Mouse (Mus musculus): ENCODE data around the gene Csdc2.
A peak's percentile ranks its signal among the peaks of the same experiment; 100 is the strongest.
"Not testable (repeated sequence)": the region's sequence is repeated elsewhere in the genome, so short reads cannot be mapped to it uniquely, and the experiment has no call there.

Csdc2 gene

DNA sequence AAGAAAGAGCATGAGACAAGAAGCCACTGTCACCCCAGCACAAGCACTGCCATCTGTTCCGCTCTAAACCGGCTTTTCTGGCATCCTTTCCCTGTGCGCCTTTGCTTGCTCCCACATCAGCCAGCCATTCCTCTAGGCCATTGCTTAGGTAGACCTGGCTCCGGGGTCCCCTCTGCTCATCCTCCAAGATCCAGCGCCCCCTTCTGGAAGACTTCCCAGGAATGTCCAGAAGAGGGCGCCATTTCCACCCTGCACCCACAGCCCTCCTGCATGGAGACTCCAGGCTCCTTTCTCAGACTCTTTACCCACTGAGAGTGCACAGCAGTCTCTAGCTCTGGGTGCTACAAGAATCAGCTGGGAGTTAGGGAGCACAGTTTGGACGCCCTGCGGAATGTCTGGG is 19.9 kb downstream of the Csdc2 start:
- DNase-seq = peak; percentile 54

DNA sequence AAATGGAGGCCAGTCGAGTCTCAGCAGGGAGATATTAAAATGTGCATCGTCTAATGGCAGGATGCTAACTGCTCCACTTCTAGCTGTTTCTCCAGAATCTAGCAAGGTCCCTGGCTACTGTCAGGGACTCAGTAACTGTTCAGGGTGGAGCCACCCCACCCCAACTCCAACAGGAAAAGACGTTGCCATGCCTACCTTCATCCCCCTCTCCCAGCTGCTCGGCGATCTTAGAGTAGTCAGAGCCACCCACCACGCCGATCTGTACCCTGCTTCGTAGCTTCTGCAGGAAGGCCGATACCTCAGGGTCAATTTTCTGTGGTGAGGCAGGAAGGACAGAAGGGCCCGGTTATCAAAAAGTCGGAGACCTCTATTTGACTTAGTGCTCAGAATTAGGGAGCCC is 21.0 kb downstream of the Csdc2 start:
- DNase-seq = no peak

DNA sequence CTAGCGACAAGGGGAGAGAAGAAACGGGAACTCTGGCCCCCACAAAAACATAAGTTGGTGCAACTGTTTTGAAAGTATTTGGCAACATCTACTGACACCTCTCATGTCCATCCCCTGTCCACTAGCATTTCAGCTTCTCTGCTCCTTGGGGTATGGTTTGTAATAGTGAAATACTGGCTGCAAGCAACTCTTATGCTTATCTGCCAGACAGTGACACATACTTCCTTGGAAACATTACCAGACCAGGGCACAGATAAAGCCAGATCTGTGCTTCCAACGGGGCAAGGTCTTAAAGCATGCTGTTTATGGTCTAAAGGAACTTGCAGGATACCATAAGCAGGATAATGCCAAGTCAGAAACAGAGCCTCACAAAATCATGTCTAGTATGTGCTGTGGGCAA is 22.3 kb downstream of the Csdc2 start:
- no peak for DNase-seq

DNA sequence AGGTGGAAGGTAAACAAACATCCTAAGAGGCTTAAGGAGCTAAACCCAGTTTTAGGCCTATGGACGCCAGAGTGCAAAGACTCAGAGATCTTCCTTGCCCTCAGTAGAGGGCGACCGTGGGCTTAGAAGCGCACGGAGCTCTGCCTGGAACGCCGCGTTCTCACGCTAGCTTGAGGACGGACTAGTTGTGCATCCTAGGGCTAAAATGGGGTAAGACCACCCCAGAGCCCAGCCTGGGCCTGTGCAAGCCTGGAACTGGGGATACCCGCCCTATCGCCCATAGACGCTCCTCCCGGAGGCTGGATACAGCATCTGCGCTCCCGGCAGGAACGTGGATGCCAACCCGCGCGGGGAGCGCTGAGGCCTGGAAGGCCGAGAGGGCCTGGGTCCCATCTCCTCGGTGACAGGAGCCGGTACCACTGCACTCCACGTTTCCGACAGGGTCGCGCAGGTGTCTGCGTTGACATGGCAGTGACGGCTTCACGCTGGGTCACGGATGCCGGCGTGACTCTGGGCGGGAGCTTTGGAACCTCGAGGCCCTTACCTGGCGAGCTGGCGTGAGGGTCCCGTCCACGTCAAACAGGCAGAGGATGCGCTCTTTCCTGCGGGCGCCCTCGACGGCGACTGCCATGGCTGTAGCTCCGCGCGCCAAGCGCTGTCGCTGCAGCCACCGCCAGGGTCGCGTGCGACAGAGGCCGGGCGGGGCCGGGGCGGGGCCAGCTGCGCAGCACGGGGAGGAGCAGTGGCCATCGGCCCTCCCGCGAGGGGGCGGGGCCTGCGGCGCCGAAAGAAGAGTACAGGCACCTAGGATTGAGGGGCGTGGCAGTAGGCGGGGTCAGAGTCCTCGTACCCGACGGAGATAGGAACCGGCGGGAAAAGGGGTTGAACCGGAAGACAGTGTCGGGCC is 23.9 kb downstream of the Csdc2 start, which contains the start of gene Pmm1:
Pmm1 (minus strand) TSS at position 760 of the 907 bp plus-strand sequence.
- DNase-seq = peak; percentile 99

DNA sequence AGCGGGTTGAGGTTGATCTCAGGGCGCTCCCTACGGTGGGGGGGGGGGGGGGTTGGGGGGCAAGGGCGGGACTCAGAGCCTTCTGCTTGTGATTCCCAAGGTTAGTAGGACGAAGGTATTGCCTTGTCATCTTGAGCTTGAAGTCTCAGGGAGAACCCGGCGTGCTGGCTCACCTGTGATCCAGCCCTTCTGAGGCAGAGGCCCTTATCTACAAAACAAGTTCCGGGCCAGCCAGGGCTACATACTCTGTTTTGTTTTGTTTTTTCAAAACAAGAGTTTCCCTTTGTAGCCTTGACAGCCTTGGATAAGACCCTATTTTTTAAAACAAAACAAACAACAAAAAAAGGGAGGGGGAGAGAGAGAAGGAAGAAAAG is 24.5 kb downstream of the Csdc2 start:
- DNase-seq = no peak

DNA sequence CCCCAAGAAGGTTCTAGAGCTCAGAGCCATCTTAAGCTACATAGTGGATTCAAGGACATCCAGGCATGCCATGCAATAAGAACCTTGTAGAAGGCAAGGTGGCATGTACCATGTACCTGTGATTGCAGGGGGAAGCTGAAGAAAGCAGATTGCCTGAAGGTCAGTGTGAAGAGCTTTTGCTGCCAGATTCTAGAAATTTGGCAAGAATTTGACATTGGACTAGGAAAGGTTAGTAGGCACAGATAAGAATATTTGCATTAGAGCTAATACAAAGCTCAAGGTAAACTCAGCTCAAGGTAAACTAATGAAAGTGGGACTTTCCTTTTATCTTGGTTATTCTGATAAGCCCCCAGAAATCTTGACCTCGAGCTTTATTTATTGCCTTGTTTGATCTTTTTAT is 27.7 kb downstream of the Csdc2 start:
- DNase-seq = no peak

DNA sequence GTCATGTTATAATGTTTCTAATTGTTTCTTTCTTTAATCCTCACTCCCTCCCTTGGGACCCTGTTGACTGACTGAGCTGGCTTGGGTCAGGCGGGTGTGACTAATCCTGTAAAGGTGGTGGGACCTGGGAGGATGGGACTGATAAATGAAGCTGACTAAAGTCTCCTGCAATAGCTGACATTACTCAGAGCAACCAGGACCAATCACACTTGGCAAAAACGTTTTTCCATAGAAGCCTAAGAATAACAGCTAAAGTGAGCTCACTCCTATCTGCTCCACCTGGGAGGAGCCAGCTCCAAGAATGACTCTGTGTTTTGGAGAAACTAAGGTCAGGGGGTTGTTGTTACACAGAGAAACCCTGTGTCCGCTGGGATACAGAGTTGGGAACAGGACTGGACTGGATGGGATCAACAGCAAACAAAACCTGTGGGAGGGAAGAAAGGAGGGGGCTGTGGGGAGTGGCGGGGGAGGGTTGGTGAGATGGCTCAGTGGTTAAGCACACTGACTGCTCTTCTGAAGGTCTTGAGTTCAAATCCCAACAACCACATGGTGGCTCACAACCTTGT is 28.5 kb downstream of the Csdc2 start:
- no peak for DNase-seq

DNA sequence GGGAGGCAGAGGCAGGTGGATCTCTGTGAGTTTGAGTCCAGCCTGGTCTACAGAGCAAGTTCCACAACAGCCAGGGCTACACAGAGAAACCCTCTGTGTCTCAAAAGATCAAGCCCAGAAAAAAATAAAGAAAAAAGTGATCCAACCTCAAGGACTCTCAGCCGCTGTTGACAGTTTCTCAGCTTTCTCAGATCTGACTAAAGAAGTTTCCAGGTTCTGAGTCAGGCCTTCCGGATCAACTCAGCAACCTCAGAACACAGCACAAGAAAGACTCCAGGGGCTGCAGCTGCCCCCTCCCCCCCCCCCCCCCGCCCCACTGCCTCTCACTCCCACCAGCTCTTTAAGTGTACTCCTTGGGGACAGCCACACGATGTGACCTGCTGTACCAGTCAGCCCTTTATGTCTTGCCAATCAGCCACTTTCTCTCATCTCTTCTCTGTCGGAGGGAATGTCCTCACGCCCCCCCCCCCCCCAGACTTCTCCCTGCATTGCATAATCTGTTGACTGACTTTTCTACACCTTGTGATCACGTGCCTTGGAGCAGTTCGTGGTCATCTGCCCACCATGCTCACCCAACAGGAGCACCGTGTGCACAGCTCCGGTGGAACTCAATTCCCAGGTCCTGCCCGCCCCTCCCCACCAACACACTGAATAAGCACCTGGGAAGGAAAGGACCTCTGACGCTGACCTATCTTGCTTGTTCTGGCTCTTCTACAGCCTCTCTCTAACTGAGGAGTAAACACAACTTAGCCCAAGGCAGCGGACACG is 29.7 kb downstream of the Csdc2 start:
- DNase-seq = no peak

DNA sequence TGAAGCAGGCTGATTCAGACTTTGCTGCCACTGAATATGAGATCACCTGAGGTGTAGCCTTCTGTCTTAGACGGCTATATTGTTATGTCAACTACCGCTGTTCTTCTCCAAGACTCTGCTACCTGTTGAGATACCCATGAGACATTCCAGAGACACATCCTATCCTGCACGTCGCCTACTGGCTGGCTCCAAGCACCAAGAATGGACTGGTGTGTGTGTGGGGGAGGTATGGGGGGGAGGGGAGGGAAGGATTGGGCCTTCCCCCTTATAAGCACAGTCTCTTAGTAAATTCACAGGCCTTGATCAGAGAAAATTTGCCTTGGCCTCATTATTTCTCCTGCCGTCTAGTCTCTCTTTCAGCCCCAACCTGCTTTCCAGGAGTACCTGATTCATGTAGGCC is 31.3 kb downstream of the Csdc2 start:
- DNase-seq = no peak

DNA sequence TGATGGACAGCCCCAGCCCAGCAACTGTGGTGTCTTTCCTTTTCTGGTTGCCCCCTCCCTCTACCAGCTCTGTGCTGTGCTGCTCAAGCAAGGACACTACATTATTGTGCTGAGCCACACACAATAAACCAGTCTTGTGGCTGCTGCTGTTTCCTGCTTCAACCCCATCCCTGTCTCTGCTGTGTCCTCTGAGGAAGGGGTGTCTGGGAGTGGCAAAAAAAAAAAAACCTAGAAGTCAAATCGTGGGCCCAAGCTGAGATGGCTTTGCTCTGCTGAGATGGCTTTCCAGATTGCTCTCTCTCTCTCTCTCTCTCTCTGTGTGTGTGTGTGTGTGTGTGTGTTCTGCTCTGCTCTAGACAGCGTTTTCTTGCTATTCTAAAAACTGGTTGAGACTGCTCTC is 31.9 kb downstream of the Csdc2 start:
- no peak for DNase-seq

DNA sequence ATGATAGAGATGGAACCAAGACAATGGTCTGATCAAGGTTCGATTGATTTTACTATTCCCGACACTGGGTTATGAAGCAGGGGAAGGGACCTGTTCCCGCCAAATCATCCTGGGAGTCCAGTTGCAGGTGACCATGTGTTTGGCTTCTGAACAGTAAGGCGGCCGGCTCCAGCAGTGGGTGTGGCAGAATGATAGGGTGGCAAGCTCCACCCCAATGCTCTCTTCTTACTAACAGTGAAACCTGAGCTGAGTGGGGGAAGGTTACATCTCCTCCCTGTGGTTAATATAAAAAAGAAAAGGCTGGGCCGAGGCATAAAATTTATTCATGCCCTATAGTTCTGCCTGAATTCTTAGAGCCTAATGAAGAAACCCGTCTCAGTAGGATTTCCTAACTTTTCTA is 32.6 kb downstream of the Csdc2 start:
- DNase-seq = no peak

DNA sequence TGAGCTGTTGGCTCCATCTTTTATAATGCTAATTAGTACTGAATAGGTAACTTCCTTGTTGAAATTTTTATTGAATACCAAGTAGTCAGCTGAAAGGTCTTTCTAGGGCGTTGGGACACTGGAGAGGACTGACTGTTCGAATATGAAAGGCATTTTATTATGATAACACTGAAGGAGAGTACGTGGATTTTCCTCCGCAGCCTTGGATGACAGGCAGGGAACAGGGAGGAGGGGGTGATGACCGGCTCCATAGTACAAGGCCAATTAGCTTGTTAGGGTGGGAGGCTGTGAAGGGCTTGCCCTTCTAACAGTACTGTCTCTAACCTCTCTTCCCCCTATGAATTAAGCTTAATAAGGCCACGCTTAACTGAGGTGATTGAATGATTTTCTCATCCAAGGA is 33.1 kb downstream of the Csdc2 start:
- DNase-seq = not testable (repeated sequence)

DNA sequence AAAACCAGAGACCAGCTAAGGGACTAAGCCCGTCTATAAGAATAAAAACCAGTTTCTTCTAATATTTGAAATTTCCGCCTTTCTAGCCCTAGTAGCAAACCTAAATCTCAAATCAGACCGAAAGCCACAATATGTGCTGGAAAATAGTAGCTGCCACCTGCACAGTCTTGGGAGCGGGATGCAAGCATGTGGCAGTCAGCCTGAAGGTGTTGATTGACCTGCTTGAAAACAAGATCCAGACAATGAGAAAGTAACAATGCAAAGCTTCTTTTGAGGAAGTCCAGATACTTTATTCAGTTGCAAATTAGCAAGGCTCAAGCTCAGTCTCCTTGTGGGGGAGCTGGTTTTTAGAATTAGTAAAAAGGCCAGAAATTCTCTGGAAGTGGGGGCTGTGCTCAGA is 33.9 kb downstream of the Csdc2 start:
- not testable (repeated sequence) for DNase-seq

DNA sequence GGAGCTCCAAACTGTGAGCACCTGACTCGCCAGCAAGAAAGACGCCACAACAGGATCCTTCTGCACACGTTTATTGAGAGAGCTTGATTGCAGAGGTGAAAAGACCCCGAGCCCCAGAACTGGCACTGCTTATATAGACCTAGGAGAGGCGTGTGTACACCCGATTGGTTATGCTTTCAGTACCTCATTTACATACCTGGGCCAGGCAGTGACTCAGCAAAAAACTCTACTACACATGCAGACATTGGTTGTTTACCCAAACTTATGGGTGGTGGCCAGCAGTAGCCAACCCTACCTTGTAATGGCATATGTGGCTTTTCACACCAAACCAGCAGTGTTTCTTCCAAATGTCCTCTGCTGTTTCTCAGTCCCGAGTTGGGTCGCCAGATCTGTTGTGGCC is 38.6 kb downstream of the Csdc2 start:
- not testable (repeated sequence) for DNase-seq

DNA sequence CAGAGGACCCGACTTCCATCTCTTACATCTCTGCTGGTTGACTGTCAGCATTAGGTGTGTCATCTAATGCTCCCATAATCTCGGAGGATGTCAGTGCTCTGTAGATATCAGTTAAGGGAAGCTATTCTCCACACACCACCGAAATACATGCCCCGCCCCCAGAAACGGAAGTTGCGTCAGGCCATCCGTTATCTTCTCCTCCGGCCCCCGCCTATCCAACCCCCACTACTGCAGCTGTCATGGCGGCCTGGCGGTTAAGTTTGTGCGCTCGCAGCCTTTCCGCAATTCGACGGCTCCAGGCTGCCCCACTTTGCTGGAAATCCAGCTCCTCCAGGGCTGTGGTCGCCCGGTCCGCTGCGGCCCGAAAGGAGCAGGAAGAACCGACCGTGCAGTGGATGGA is 43.8 kb downstream of the Csdc2 start, which contains the start of gene 1700029P11Rik:
1700029P11Rik (plus strand) TSS at position 220 of the 400 bp plus-strand sequence.
- DNase-seq = no peak

DNA sequence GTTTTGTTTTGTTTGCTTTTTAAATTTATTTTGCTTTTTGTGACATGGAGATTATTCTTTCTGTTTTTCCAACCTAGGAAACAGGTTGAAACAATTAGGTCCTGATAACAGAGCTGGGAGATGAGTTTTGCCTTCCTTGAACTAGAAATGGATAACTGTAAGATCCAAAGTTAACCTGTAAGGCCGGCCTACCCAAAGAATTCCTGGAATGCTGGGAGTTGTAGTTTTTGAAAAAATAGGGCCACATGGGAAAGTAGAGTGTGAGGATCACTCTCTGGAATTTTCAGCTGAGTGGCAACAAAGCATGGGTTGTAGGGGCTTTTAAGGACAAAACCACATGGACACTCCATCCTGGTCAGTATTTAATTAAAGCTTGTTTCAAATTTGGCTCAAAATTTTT is 45.6 kb downstream of the Csdc2 start:
- no peak for DNase-seq

DNA sequence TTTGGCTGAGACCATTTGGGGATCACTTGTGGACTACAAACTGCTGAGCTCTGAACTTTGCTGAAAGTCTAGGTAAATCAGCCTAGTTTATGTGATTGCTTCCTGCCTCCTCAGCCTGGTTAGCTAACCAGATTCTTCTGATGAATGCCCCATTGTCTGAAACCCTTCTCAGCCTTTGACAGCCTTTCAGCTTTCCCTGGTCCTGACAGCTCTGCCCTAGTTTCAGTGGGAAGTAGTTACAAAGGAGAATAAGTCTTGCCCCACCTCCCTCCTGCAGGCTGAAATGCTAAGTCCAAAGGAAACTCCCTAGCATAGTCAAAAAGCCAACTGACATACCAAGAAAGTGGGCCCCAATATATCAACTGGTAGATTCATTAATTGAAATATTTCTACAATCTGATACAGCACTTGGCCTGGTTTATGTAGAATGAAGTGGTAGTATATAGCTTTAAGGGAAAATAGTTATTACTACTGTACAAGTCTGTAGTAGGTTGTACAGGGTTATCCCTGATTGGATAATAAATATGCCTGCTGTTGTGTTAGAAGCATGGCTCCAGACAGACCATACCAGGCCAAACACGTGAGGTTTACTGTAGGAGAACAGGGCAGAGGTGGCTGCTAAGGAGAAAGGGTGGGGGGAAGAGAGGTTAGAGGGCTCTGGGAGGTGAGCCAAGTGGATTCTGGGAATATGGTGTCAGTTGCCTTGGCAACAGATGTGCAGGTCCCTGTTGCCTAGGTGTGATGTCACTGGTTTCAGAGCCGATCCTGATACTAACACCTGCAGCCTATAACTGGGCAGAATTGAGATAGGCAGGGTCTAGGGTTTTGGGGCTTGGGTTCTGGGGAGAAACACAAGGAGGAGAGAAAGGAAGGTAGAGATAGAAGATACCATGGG is 49.0 kb downstream of the Csdc2 start:
- DNase-seq = no peak

DNA sequence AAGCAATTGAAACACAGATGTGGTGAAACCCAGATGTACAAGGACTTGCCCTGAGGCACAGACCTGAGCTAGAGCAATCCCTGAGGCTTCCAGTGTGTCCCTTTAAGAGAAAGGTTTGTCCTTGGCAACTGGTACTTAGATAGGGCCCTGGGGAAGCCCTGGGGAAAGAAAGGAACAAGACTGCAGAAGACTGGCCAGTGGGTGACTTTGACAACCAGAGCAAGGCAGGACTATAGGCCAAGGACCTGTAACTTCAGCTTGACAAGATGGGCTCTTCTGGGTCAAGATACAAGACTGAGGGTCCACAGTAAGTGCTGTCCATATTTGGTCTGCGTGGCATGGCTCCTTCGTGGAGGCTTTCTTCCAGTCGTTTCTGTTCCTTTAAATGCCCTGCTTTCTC is 51.1 kb downstream of the Csdc2 start, which contains the start of gene Xrcc6:
Xrcc6 (plus strand) TSS at position 190 of the 400 bp plus-strand sequence.
- DNase-seq = no peak

DNA sequence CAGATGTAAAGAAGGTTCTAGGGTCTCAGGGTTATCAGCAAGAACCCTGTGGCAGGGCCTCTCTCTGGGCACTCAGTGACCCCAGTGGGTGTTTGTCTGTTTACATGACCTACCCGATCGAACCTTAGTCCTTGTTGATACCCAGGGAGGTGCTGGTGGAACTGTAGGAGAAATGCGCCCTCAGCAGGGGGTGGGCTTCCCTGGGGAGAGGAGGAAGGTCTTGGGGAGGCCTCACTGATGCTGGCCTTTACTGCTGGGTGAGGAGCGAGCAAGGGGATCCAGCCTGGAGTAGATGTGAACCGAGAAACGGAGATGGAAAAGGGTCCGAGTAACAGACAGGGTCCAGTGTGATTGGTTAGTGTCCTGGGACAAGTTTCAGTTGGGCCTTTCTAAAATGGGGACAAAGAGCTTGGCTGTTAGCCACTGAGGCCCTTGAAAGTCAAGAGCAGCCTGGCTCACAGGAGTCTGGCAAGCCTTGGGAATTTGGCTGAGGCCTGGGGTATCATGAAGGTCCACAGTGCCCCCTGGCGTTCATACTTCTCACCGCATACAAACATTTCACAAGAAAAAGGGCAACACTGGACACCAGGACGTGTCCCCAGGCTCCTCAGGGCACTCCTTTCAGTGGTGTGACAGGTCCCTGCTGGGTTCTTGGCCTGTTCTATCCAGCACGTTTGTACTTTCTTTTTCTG is 53.0 kb downstream of the Csdc2 start:
- peak; percentile 88 for DNase-seq

DNA sequence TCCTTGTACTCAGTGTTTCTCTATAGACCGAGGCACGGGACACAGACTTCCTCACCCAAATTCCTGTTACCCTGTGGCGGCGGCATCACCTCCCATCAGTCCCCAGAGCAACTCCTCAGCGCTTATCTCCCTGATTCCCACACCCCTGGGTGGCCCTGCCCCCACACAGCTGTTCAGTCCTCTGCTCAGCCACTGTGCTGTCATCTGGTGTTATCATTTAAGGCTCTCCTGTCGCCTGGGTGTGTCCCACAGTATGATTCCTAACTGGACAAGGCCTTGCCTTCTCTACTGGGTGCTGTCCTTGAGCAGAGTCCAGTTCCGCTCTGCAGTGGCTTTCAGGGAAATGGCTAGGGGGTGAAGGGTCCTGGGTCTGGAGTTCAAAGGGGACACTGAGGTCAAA is 54.0 kb downstream of the Csdc2 start:
- no peak for DNase-seq

DNA sequence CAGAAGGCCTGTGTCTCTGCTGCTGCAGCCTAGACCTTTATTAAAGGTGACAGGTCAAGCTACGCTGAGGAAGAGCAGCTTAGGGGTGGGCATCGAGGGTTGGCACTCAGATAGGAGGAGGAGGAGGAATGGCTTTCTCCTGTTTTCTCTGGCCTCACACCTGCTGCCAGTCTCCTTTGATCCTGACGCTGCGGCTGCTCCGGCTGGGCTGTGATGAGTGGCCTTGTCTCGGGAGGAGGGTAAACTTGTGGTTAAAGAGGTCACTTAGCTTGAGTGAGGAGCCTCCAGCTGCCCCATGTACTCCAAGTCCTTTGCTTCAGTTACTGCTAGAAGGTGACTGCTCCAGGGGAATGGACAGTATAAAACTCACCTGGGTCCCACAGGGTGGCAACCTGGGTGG is 57.4 kb downstream of the Csdc2 start:
- no peak for DNase-seq
